Mouse (Mus musculus): Measurements from ENCODE around the gene Plaur.

Gene Plaur

DNA sequence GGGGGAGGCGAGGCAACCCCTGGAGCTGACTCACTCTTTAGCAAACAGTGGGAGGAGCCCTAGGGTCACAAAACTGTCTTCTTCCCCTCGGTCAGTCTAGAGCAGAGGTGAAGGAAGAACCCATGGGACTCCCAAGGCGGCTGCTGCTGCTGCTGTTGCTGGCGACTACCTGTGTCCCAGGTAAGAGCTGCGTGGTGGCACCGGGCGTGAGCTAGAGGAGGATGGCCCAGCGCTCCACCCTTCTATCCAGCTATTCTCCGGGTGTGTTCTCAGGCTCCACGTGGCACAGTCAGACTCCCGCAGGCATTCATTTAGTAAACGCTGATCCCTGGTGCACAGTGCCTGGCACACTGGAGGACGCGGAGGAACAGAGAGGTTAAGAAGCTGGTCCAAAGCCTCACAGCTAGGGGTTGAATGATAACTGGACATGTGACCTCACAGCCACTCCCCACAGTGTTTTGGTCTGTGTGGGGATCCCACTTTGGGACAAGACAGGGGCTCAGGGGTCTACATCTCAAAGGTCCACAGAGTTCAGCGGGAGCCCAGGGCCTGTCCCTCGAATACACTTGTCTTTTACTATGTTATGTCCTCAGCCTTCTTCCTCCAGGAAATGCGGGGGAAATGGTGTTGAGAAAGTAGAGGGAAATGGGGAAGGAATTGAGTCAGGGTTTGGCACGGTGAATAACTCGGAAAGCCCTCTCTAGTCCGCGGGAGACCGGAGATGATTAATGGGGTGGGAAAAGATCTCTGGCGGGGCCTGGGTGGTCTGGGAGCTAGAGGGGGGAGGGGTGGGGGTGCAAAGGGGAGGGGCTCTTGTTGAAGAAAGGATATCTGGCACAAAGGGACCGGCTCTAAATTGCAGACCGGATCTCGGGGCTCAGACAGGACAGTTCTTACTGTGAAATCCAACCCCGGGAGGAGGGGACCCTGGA lies at the start of gene Plaur:
Plaur (plus strand) TSS at position 97 of the 932 bp plus-strand sequence.
- DNase-seq (ENCODE audit: low spot score in 2 of 2) = no peak

DNA sequence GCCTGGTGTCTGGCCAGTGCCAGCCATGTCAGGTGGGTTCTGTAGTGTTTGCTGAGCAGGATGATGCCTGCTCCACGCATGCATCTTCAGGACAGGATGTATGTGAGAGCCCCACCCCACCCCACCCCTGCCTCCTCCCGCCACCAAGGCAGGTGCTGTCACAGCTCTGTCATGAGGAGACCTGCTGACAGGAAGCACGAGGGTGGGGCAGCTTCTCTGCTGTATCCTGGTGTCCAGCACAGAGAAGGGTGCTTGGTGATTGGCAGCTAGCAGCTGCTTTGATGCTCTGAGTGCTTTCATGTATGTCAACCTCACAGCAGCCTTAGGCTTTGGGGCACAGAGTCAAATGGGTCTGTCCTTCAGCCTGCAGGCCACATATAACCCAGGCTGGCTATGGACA lies 48.7 kb upstream of the Plaur start:
- no peak for DNase-seq (ENCODE audit: low spot score in 2 of 2)

DNA sequence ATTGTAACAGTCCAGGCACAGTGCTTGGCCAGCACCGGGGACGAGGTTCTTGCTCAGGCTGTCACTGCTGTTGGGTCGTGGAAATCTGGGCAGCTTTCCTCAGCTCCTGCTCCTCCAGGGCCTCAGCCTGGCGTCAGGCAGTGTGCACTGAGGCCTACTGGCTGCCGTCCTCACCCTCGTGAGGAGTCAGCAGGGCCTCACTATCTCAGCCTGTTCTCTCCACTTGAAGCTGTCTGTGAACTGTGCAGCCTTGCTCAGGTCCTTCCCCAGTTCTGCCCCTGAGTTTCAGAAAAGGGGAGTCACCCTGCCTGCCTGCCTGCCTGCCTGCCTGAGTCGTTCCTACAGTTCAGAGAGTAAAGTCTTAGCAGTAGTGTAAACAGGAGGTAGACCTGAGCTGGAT lies 47.0 kb upstream of the Plaur start:
- no peak for DNase-seq (ENCODE audit: low spot score in 2 of 2)

- DNase-seq (ENCODE audit: low spot score in 2 of 2) = no peak
Observed at GRCm38 (mm10) chr7:24419579-24419978, 42.7 kb upstream of the Plaur start.

DNA sequence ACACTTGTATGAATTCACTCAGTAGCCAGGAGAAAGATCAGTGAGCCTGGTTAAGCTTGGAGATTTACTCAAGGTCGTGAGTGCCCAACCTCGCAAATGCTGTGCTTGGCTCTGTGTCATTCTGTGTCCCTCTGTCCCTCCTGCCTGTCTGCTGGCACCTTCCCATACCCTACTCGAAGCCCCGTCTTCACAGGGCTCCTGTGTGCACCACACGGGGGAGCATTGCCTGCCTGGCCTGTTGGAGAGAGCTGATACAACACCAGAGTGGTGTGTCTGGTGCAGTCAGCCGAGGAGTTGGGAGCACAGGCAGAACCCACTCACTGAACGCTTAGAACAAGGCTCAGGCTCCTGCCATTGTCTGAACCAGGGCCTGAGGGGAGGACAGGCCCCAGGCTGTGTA lies 40.6 kb upstream of the Plaur start:
- no peak for DNase-seq (ENCODE audit: low spot score in 2 of 2)

GRCm38 (mm10) chr7:24422251-24422650 lies 40.0 kb upstream of the Plaur start:
- no peak for DNase-seq (ENCODE audit: low spot score in 2 of 2)

DNA sequence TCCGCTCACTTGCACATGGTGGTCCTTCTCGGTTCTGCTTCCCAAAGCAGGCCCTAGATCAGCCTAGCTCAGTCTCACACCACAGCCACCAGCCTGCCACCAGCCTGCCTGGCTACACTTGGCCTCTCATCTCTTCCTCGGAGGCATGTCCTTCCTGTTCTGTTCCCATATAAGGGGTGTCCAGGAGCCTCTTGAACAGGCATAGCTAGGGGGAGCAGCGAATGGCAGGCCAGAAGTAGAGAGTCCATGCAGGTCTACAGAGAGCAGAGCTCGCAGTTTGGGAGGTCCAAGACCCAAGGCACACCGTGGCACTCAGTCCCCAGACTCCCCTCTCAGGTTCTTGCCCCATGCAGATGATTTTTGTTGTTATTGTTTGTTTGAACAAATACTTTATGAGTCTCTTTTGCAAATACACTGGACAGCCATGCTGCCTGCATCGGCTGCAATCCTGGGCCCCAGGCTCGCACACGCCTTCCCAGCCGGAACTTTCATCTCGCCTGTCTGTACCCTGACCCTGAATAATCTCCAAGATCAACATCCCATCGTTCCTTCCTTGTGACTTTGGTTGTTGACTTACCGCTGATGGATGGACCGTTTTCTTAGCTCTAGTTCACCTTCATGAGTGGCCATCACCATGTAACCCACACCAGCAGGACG lies 39.0 kb upstream of the Plaur start:
- no peak for DNase-seq (ENCODE audit: low spot score in 2 of 2)

GRCm38 (mm10) chr7:24423956-24424732 lies 38.1 kb upstream of the Plaur start:
- no peak for DNase-seq (ENCODE audit: low spot score in 2 of 2)

- DNase-seq (ENCODE audit: low spot score in 2 of 2) = no peak
Observed at GRCm38 (mm10) chr7:24425919-24426318, 36.4 kb upstream of the Plaur start.

- DNase-seq (ENCODE audit: low spot score in 2 of 2) = no peak
Observed at GRCm38 (mm10) chr7:24427168-24427567, 35.1 kb upstream of the Plaur start.

GRCm38 (mm10) chr7:24428725-24429124 lies 33.6 kb upstream of the Plaur start:
- no peak for DNase-seq (ENCODE audit: low spot score in 2 of 2)

- peak; percentile 79 to 92 for DNase-seq (ENCODE audit: low spot score in 2 of 2)
Observed at GRCm38 (mm10) chr7:24429413-24430112, 32.7 kb upstream of the Plaur start.

DNA sequence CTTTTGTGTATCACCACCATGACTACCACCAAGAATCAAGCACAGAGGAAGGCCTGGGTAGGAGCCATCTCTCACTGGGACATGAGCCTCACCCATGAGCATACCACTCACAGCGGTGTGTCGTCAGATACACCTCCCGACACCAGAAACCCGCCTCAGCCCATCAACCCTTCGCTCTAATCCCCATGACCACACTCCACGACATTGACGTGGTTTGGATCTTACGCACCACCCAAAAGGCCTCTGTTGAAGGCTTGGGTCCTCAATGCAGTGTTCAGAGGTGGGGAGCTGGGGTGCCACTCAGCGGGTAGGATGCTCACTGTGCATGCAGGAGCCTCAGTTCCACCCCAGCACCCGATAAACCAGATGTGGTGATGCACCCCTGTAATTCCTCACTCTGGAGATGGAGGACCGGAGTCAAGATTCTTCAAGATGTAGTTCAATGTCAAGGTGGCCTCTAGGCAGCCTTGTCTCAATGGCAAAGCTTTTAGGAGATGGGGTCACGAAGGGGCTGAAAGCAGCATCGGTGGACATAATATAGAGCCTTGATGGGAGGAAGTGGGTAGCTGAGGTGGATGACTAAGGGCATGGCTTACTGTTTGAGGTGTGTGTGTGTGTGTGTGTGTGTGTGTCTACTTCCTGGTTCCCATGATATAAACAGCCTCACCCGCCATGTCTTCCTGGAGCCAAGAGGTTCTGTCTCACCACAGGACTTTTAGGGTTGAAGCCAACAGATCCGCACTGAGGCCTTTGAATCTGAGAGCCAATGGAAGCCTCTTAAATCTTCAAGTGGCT lies 31.5 kb upstream of the Plaur start:
- no peak for DNase-seq (ENCODE audit: low spot score in 2 of 2)

GRCm38 (mm10) chr7:24431713-24432112 lies 30.6 kb upstream of the Plaur start:
- no peak for DNase-seq (ENCODE audit: low spot score in 2 of 2)

DNA sequence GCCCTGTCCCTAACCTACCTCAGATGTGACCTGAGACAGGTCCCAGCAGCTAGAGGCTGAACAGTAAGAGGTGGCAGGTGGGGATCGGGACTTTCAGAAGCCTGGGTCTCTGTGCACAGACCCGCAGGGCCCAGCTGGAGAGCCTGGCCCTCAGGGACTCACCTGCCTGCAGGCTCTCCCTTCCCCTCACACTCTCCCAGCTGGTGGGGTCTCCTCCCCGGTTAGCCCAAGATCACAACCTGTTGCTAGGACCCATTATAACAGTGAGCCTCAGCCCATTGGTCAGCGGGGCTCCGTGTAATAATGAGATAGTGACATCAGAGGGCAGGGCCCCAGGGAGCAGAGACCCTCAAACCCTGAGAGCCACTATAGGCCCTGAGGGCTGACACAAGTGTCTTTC lies 27.0 kb upstream of the Plaur start:
- no peak for DNase-seq (ENCODE audit: low spot score in 2 of 2)

- peak; percentile 55 to 83 for DNase-seq (ENCODE audit: low spot score in 2 of 2)
Observed at GRCm38 (mm10) chr7:24437981-24438380, 24.3 kb upstream of the Plaur start.

DNA sequence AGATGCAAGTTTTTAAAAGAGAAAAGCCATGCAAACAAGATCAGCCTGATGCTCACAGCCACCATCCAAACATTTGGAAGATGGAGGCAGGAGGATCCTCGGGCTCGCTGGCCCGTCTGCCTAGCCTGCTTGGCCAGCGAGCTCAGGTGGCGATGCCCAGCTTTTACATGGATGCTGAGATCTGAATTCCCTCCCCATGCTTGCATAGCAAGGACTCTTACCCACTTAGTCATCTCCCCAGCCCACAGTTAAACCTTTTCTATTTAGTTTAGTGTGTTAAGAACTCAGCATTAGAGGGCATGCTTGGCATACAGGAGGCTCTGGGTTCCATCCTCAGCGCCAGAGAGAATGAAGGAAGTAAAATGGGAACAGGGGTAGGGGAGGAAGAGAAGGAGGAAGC lies 23.1 kb upstream of the Plaur start:
- DNase-seq (ENCODE audit: low spot score in 2 of 2) = no peak

GRCm38 (mm10) chr7:24439891-24440290 lies 22.4 kb upstream of the Plaur start:
- DNase-seq (ENCODE audit: low spot score in 2 of 2) = no peak

DNA sequence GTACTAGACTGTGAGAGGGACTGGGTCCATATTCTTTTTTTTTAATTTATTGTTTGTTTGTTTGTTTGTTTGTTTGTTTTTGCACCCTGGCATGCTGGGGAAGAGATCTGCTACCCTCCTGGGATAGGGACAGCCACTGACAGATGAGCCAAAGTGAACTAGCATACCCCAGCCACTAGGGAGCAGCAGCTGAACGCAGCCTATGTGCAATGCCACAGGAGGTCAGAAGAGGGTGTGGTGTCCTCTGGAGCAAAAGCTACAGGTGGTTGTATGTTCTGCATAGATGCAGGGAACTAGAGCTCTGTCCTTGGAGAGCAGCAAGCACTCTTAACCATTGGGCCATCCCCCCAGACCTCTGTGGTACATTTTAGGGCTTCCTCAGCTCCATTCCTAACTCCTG lies 20.5 kb upstream of the Plaur start:
- peak in 1 of 2 experiments; percentile 69 for DNase-seq (ENCODE audit: low spot score in 2 of 2)

- DNase-seq (ENCODE audit: low spot score in 2 of 2) = no peak
Observed at GRCm38 (mm10) chr7:24442313-24442712, 20.0 kb upstream of the Plaur start.

Data from left cerebral cortex, adult 9 months (tissue).